Mouse (Mus musculus) spleen, adult 10 weeks (tissue): Measurements from ENCODE around the gene Gm28305. TPM values are rescaled to one million over a fixed set of nuclear protein-coding genes. Genes with fewer than 3 reads are reported as not detected.

Experiments used
- polyA plus RNA-seq: library from polyadenylated mRNA; stranded (reverse); fragments of 350-450 nt; fragmentation: Illumina TruSeq; extraction: RNeasy Lipid Tissue Mini Kit (QIAGEN cat#74804); gene quantifications from one replicate; pipeline ENCODE4 v1.2.3, GENCODE M21; 2015; ENCODE audit warnings: low replicate concordance; ENCODE audit not compliant: insufficient read depth

Gene Gm28305
- polyA plus RNA-seq, result not detected

GRCm38 (mm10) chr9:104040362-104040761 lies at the start of gene Gm28305:
TSS of gene Gm28305 (plus strand) at chr9:104040662.

GRCm38 (mm10) chr9:104001921-104002859 lies 38.3 kb upstream of the Gm28305 start, which contains the start of gene Nphp3:
TSS of gene Nphp3 (plus strand) at chr9:104002544.

GRCm38 (mm10) chr9:104062430-104063243 lies 22.2 kb downstream of the Gm28305 start, which contains the start of gene Uba5:
TSS of gene Uba5 (minus strand) at chr9:104063134.

GRCm38 (mm10) chr9:104063244-104063961 lies 22.9 kb downstream of the Gm28305 start, which contains the start of gene Acad11:
TSS of gene Acad11 (plus strand) at chr9:104063377.

Other genes starting within 250 kb of the Gm28305 start
- gene Nphp3, start 38.1 kb upstream of the Gm28305 start, polyA plus RNA-seq, result 3.9 TPM
- 60.1 TPM for gene Uba5, start 22.5 kb downstream of the Gm28305 start, polyA plus RNA-seq
- 11.3 TPM for gene Acad11, start 22.7 kb downstream of the Gm28305 start, polyA plus RNA-seq
- gene Ackr4, start 86.3 kb downstream of the Gm28305 start, polyA plus RNA-seq, result 2.1 TPM
- 43.5 TPM for gene Dnajc13, start 222.3 kb downstream of the Gm28305 start, polyA plus RNA-seq